Mouse (Mus musculus) kidney, embryonic 16.5 days (tissue): ENCODE measurements around the gene Klhl3. TPM values are rescaled to one million over a fixed set of nuclear protein-coding genes. Genes with fewer than 3 reads are reported as not detected.
A peak's percentile ranks its signal among the peaks of the same experiment; 100 is the strongest.

Experiments used
- ATAC-seq: fragments of 200-750 bp; cut with Nextera tagmentation; 2 replicates; pipeline ENCODE4 v1.8.0; 2017; ENCODE audit warnings: moderate TSS enrichment; ENCODE audit not compliant: low FRiP score, low TSS enrichment
- H3K27ac ChIP-seq: fragments of 300-500 bp; sonication (generic); 2 replicates; pipeline ENCODE4 v1.5.1; 2014; ENCODE audit warnings: low read length
- H3K27me3 ChIP-seq: fragments of 300-500 bp; sonication (generic); 2 replicates; pipeline ENCODE4 v1.6.1; 2014; ENCODE audit warnings: low read length, control low read depth, mixed read lengths; ENCODE audit not compliant: insufficient read depth
- H3K36me3 ChIP-seq: fragments of 300-500 bp; sonication (generic); 2 replicates; pipeline ENCODE4 v1.6.1; 2014; ENCODE audit warnings: low read length, control low read depth, mixed read lengths; ENCODE audit not compliant: insufficient read depth
- H3K4me1 ChIP-seq: fragments of 300-500 bp; sonication (generic); 2 replicates; pipeline ENCODE4 v1.6.1; 2014; ENCODE audit warnings: low read length, control low read depth, mixed read lengths; ENCODE audit not compliant: insufficient read depth
- H3K4me2 ChIP-seq: fragments of 300-500 bp; sonication (generic); replicated peaks from 2 replicates; pipeline ENCODE4 v1.6.1; 2014; ENCODE audit warnings: low read depth, low read length
- H3K4me3 ChIP-seq: fragments of 300-500 bp; sonication (generic); 2 replicates; pipeline ENCODE4 v1.5.1; 2014; ENCODE audit warnings: mild to moderate bottlenecking, low read length
- H3K9ac ChIP-seq: fragments of 300-500 bp; sonication (generic); replicated peaks from 2 replicates; pipeline ENCODE4 v1.6.1; 2014; ENCODE audit warnings: low read length
- H3K9me3 ChIP-seq: fragments of 300-500 bp; sonication (generic); 2 replicates; pipeline ENCODE4 v1.6.1; 2016; ENCODE audit warnings: low read length, control low read depth
- WGBS: fragments of 180-500 bp; shearing (Covaris S2); extraction: QIAGEN DNeasy Blood & Tissue Kit; methylation state at CpG from one replicate; pipeline ENCODE4 v1.1.7; 2014; 5-methylcytosine and 5-hydroxymethylcytosine counted together
- polyA plus RNA-seq: library from polyadenylated mRNA; unstranded; fragments of >200 nt; fragmentation: Nextera tagmentation; extraction: Ambion mirVana; gene quantifications from 2 replicates; pipeline ENCODE4 v1.2.1, GENCODE M21; 2015

The Klhl3 gene
- polyA plus RNA-seq, 1 experiment from 2014 or later = 8.2 TPM

- Histone ChIP-seq H3K27ac (peak overlapping the region; percentile 84), H3K27me3 (no peaks in the 10 kb centered on the region), H3K36me3 (peaks cover 14% of the 10 kb centered on the region), H3K4me3 (no peak overlapping the region), H3K9me3 (peaks cover 5% of the 10 kb centered on the region), H3K4me1 (peaks cover 25% of the 10 kb centered on the region), H3K9ac (0 out of 2 replicates have a peak overlapping the region, but pooled peaks have one; percentile 22), H3K4me2 (peak overlapping the region; percentile 4; the same call in 1 of the 2 replicates)
- peak; percentile 93 for ATAC-seq
- 12% methylated on average over 17 of the region's 17 CpGs for WGBS
Observed at GRCm38 (mm10) chr13:58057953-58058870, 55.2 kb downstream of the Klhl3 start.

- no peak overlapping the region for H3K4me3 ChIP-seq
- 88% methylated on average over 4 of the region's 4 CpGs for WGBS
- no peak overlapping the region for H3K4me2 ChIP-seq
- no peak for ATAC-seq
- H3K36me3 ChIP-seq = 0 out of 2 replicates have a peak, but pooled peaks cover under 1% of the 10 kb centered on the region
- H3K27ac ChIP-seq = no peak overlapping the region
- H3K27me3 ChIP-seq = no peaks in the 10 kb centered on the region
- no peak overlapping the region for H3K9ac ChIP-seq
- peaks cover 25% of the 10 kb centered on the region for H3K4me1 ChIP-seq
- peaks cover 9% of the 10 kb centered on the region for H3K9me3 ChIP-seq
Observed at GRCm38 (mm10) chr13:58056618-58057017, 56.8 kb downstream of the Klhl3 start.

- Histone ChIP-seq H3K9me3 (peaks cover 9% of the 10 kb centered on the region), H3K4me3 (no peak overlapping the region), H3K27ac (no peak overlapping the region), H3K4me2 (no peak overlapping the region), H3K36me3 (no peaks in the 10 kb centered on the region), H3K9ac (no peak overlapping the region), H3K4me1 (peaks cover 17% of the 10 kb centered on the region), H3K27me3 (no peaks in the 10 kb centered on the region)
- WGBS = 85% methylated on average over 4 of the region's 4 CpGs
- no peak for ATAC-seq
Observed at GRCm38 (mm10) chr13:58053628-58054027, 59.8 kb downstream of the Klhl3 start.

- no peak for ATAC-seq
- Histone ChIP-seq H3K4me3 (no peak overlapping the region), H3K36me3 (no peaks in the 10 kb centered on the region), H3K9me3 (peaks cover 11% of the 10 kb centered on the region), H3K4me2 (no peak overlapping the region), H3K27ac (no peak overlapping the region), H3K9ac (no peak overlapping the region), H3K27me3 (no peaks in the 10 kb centered on the region), H3K4me1 (no peaks in the 10 kb centered on the region)
- WGBS = 83% methylated on average over 10 of the region's 10 CpGs
Observed at GRCm38 (mm10) chr13:58051654-58052053, 61.7 kb downstream of the Klhl3 start.

- Histone ChIP-seq H3K27ac (no peak overlapping the region), H3K9ac (no peak overlapping the region), H3K4me1 (no peaks in the 10 kb centered on the region), H3K36me3 (no peaks in the 10 kb centered on the region), H3K27me3 (no peaks in the 10 kb centered on the region), H3K4me3 (no peak overlapping the region), H3K4me2 (no peak overlapping the region), H3K9me3 (peaks cover 8% of the 10 kb centered on the region; the same call in 1 of the 2 replicates)
- ATAC-seq = no peak
- 65% methylated on average over 7 of the region's 7 CpGs for WGBS
Observed at GRCm38 (mm10) chr13:58051251-58051650, 62.1 kb downstream of the Klhl3 start.

GRCm38 (mm10) chr13:58049121-58049520 is 64.3 kb downstream of the Klhl3 start:
- 74% methylated on average over 5 of the region's 5 CpGs for WGBS
- Histone ChIP-seq H3K4me1 (no peaks in the 10 kb centered on the region), H3K27ac (no peak overlapping the region), H3K9me3 (peaks cover 8% of the 10 kb centered on the region; the same call in 1 of the 2 replicates), H3K36me3 (no peaks in the 10 kb centered on the region), H3K27me3 (no peaks in the 10 kb centered on the region), H3K4me3 (no peak overlapping the region), H3K4me2 (no peak overlapping the region), H3K9ac (no peak overlapping the region)
- ATAC-seq = no peak

GRCm38 (mm10) chr13:58048076-58048475 is 65.3 kb downstream of the Klhl3 start:
- Histone ChIP-seq H3K4me2 (no peak overlapping the region), H3K36me3 (no peaks in the 10 kb centered on the region), H3K27me3 (no peaks in the 10 kb centered on the region), H3K27ac (no peak overlapping the region), H3K4me3 (no peak overlapping the region), H3K4me1 (no peaks in the 10 kb centered on the region), H3K9me3 (peaks cover 8% of the 10 kb centered on the region; the same call in 1 of the 2 replicates), H3K9ac (no peak overlapping the region)
- no peak for ATAC-seq
- WGBS = 85% methylated on average over 3 of the region's 3 CpGs

- H3K9ac ChIP-seq = no peak overlapping the region
- H3K27me3 ChIP-seq = no peaks in the 10 kb centered on the region
- WGBS = 87% methylated on average over 7 of the region's 7 CpGs
- no peak for ATAC-seq
- no peaks in the 10 kb centered on the region for H3K4me1 ChIP-seq
- H3K27ac ChIP-seq = no peak overlapping the region
- 0 out of 2 replicates have a peak, but pooled peaks cover 3% of the 10 kb centered on the region for H3K36me3 ChIP-seq
- H3K9me3 ChIP-seq = peaks cover 3% of the 10 kb centered on the region; the same call in 1 of the 2 replicates
- H3K4me2 ChIP-seq = no peak overlapping the region
- H3K4me3 ChIP-seq = no peak overlapping the region
Observed at GRCm38 (mm10) chr13:58046178-58046577, 67.2 kb downstream of the Klhl3 start.

- Histone ChIP-seq H3K36me3 (0 out of 2 replicates have a peak, but pooled peaks cover 3% of the 10 kb centered on the region), H3K4me2 (no peak overlapping the region), H3K4me1 (no peaks in the 10 kb centered on the region), H3K27ac (no peak overlapping the region), H3K4me3 (no peak overlapping the region), H3K9me3 (peaks cover 3% of the 10 kb centered on the region; the same call in 1 of the 2 replicates), H3K9ac (no peak overlapping the region), H3K27me3 (no peaks in the 10 kb centered on the region)
- WGBS = 71% methylated on average over 4 of the region's 4 CpGs
- ATAC-seq = no peak
Observed at GRCm38 (mm10) chr13:58045278-58045677, 68.1 kb downstream of the Klhl3 start.

GRCm38 (mm10) chr13:58043278-58043677 is 70.1 kb downstream of the Klhl3 start:
- Histone ChIP-seq H3K9me3 (peaks cover 3% of the 10 kb centered on the region; the same call in 1 of the 2 replicates), H3K4me2 (no peak overlapping the region), H3K4me1 (0 out of 2 replicates have a peak, but pooled peaks cover 4% of the 10 kb centered on the region), H3K27ac (no peak overlapping the region), H3K27me3 (no peaks in the 10 kb centered on the region), H3K36me3 (0 out of 2 replicates have a peak, but pooled peaks cover 3% of the 10 kb centered on the region), H3K9ac (no peak overlapping the region), H3K4me3 (no peak overlapping the region)
- WGBS = 86% methylated on average over 8 of the region's 8 CpGs
- ATAC-seq = no peak
